Mouse (Mus musculus): ENCODE measurements around the gene Depdc1a.
"Not testable (repeated sequence)": the region's sequence is repeated elsewhere in the genome, so short reads cannot be mapped to it uniquely, and the experiment has no call there.

Gene Depdc1a

GRCm38 (mm10) chr3:159495243-159495801, at the start of gene Depdc1a:
TSS of gene Depdc1a (plus strand) at chr3:159495433.
- DNase-seq (ENCODE audit: low spot score) = peak; percentile 88

GRCm38 (mm10) chr3:159470059-159470458, 25.2 kb upstream of the Depdc1a start:
- DNase-seq (ENCODE audit: low spot score) = no peak

GRCm38 (mm10) chr3:159475465-159475864, 19.8 kb upstream of the Depdc1a start:
- DNase-seq (ENCODE audit: low spot score) = no peak

- no peak for DNase-seq (ENCODE audit: low spot score)
Measured at GRCm38 (mm10) chr3:159477250-159477962, 17.8 kb upstream of the Depdc1a start.

GRCm38 (mm10) chr3:159494709-159495108, 524 bp upstream of the Depdc1a start:
- DNase-seq (ENCODE audit: low spot score) = not testable (repeated sequence)

GRCm38 (mm10) chr3:159508899-159509298, 13.7 kb downstream of the Depdc1a start:
- DNase-seq (ENCODE audit: low spot score) = no peak

- no peak for DNase-seq (ENCODE audit: low spot score)
Measured at GRCm38 (mm10) chr3:159528563-159528962, 33.3 kb downstream of the Depdc1a start.

GRCm38 (mm10) chr3:159548303-159548702, 53.1 kb downstream of the Depdc1a start:
- no peak for DNase-seq (ENCODE audit: low spot score)

- DNase-seq (ENCODE audit: low spot score) = no peak
Measured at GRCm38 (mm10) chr3:159550224-159550623, 55.0 kb downstream of the Depdc1a start.

Measured in ovary, postnatal 36 days (tissue).